Mouse (Mus musculus) erythroblast, embryonic 14.5 days (primary cell): ENCODE data around the gene Ano1.

Experiments
- GATA1 ChIP-seq: IDR thresholded peaks from 2 replicates; pipeline ENCODE4 v1.6.1; 2012; ENCODE audit warnings: low read length, inconsistent platforms, mixed read lengths
- TAL1 ChIP-seq: IDR thresholded peaks from 3 replicates; pipeline ENCODE4 v1.6.1; 2012; ENCODE audit warnings: low read length, inconsistent platforms, mixed read lengths

DNA sequence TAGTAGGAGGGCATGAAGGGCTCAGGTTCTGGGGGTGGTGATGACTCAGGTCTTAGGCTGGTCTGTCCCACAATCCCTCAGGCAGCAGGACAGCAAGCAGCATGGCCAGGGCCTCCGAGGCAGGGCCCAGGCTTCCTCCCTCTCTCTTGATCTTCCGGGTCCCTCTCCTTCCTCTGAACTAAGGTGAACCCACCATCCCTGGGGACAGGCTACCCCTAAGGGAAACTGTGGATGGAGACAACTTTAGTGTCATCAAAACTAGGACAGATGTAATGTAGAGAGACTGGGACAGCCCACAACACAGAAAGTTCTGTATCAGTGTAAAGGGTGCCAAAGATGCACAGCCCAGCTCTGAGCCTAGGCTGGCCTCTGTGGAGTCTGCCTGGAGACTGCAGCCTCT lies 12.2 kb upstream of the Ano1 start:
- TF ChIP-seq TAL1 (no peak), GATA1 (no peak)
